Mouse (Mus musculus): Measurements from ENCODE around the gene Atox1.

Atox1 gene

DNA sequence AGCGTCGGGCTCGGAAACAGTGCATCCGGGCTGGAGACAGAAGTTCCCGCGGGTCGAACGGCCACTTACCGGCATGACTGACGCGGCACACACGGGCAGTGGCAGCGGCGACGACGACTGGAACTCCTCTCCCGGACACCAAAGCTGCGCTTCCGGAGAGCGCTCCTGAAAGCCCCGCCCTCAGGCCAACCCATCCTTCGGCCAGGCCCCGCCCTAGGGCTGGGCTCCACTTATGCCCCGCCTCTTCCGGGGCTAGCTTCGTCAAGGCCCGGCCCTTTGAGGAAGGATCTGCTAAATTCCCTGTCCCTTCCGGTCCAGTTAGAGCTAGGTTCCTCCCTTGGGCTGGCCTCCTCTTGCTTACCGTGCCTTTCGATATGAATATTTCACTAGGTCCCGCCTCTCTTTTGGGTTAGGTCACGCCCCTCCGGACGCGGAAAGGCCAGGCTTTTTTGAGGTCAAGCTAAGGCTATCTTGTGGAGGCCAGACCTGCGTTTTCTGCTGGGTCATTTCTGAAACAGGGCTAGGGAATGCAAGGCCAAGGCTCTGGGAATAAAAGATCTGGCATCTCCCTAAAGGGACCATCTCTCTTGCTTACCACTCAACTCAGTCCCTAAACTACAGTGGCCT lies at the start of gene Atox1:
Atox1 (minus strand) TSS at position 221 of the 627 bp plus-strand sequence.
- DNase-seq (ENCODE audit: low spot score in 2 of 2) = peak; percentile 83 to 96

DNA sequence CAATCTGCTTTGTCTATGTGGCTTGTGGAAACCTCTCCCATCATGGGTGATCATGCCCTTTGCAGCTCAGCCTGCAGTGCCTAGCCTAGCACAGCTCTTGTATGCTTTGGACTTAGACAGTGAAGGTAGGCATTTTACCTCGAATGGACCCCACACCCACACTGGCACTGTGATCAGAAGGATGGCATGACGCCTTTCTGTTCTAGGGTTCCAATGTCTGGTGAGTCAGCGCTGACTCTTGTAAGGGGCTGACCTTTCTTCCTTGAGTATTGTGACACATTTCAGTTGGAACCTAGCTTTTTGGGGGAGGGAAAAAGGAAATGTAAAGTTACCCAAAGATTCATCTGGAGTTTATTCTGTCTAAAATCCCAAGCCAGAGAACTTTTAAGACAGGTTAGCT lies 44.4 kb upstream of the Atox1 start:
- DNase-seq (ENCODE audit: low spot score in 2 of 2) = no peak

DNA sequence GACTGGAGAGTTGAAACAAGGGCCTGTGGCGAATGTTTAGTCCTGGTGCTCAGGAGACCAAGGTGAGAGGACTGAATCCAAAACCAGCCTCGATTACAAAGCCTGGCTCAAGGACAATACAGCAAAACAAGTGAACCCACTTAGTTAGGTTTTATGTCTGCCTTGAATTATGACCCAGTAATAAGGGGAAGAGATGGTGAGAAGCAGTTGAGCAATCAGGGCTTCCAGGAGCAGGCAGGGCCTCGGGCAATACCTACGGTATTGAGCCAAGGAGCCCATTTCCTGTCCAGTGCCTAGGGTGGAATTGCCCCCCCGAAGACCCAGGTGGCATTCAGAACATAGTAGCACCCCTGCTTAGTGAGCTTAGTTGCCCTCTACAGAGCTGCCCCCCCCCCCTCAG lies 41.8 kb upstream of the Atox1 start:
- no peak for DNase-seq (ENCODE audit: low spot score in 2 of 2)

GRCm38 (mm10) chr11:55501955-55502531 lies 41.0 kb upstream of the Atox1 start:
- no peak for DNase-seq (ENCODE audit: low spot score in 2 of 2)

- peak in 1 of 2 experiments; percentile 52 for DNase-seq (ENCODE audit: low spot score in 2 of 2)
Observed at GRCm38 (mm10) chr11:55497885-55498284, 36.8 kb upstream of the Atox1 start.

- no peak for DNase-seq (ENCODE audit: low spot score in 2 of 2)
Observed at GRCm38 (mm10) chr11:55496158-55496557, 35.1 kb upstream of the Atox1 start.

DNA sequence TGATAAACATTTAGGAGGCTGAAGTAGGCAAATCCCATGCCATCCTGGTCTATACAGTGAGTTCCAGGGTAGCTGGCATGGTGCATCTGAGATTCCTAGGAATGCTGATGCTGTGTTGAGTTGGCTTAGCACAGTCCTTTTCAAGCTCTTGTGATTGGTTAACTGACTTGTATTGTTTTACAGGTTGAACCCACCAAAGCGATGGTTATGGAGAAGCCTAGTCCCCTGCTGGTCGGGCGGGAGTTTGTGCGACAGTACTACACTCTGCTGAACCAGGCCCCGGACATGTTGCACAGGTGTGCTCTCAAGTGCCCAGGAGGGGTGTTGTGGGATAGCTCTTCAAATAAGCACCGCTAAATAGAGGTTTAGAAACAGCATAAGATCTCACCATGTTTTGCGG lies 24.4 kb upstream of the Atox1 start:
- DNase-seq (ENCODE audit: low spot score in 2 of 2) = no peak

GRCm38 (mm10) chr11:55473219-55473618 lies 12.2 kb upstream of the Atox1 start:
- no peak for DNase-seq (ENCODE audit: low spot score in 2 of 2)

DNA sequence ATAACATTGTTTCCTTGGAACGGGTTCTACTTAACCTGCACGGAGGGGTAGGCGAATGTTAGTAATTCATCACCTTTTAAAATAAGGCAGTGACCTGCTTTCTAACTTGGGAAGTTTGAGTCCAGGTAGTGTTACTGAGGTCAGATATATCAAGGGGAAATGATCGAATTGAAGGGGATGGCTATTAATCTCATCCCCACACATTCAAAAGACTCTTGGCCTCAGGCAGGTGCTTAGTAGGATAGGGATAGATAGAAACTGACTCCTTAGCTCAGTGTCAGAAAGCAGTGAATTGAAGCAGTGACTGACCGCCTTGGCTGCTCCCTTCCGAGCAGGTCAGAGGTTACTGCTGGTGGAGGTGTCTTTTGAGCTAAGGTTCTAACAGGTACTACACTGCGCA lies 10.4 kb upstream of the Atox1 start:
- no peak for DNase-seq (ENCODE audit: low spot score in 2 of 2)

DNA sequence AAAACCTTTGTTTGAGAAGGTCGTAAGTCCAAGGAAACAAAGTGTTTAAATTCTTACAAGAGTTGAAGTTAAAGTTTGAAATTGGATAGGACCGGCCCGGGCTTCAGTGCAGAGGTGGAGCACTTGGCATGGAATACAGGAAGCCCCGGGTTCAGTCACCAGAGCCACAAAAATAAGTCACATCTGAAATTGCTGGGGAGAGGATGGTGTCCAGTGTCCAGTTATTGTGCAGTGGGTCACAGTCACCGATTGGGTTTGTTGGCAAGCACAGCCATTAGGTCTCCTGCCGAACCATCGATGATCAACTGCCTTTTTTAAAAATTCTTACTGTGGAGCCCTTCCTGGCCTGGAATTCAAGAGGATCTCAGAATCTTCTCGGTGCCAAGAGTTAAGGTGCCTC lies 9.7 kb upstream of the Atox1 start:
- peak in 1 of 2 experiments; percentile 21 for DNase-seq (ENCODE audit: low spot score in 2 of 2)

DNA sequence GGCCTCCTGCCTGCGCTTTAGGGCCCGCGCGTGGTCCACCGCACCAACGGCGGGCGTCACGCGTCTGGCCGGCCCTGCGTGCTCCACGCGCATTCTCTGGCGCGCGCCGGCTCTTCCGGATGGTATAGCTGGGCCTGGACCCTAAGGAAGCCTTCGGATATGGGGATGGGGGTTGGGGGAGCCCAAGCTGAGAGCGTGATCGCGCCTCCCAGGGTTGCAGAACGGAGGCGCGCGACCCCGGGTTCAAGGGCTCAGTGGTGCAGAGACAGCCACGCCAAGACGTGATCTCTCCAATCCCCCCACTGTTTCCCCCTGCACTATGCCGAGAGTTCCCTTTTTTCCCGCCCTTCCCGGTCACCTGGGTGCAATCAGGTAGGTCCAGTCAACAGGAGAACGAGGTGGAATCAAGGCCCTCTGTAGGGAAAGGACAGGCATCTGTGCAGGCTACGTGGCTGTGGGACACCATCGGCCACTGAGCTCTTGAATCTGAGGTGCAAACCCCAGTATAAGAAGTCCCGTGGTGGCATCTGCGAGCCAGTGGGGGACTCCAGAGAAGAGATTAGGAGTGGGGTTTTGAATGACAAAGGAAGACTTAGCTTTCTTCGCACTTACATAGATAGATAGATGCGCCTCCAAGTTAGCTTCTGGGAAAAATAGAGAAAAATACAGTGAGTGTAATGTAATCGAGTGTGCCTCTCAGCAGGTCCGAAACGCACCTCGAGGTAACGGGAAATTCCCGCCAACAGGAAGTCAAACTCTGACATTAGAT lies 9.1 kb upstream of the Atox1 start:
- DNase-seq (ENCODE audit: low spot score in 2 of 2) = peak; percentile 44 to 51

DNA sequence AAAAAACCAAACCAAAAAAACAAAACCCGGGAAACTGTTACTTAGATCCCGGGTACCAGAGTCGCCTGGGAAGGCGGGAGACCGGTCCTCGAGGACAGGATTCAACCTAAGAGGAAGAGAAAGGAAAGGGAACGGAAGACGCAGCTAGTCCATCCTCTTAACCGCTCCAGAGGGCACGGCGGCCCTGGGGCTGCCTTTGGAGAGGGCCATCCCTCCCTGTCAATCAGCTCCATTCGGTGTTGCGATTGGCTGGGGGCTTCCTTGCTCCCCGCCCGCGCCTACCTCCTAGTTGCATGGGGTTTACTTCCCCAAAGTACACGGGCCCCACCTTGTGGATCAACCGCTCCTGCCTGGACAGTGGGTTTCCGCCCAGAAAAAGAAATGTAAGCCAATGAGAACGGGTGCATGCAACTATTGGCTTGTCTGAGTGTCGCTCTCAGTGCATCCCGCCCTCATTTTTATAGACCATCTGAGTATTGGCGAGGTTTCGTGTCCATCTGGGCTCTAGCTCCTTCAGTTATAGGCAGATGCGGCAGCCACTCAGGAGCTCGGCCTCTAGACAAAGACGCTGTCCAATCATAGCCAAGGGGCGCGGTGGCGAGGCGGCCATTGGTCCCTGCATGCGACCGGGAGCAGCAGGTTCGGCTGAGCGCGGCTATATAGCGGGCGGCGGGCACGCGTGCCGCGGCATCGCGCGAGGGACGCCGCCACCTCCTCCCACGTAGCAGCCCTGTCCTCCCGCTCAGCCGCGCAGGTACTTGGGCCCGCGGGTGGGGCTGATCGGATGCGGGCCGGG lies 8.2 kb upstream of the Atox1 start, which contains the start of gene G3bp1:
G3bp1 (plus strand) TSS at position 638 of the 796 bp plus-strand sequence.
- peak; percentile 96 to 98 for DNase-seq (ENCODE audit: low spot score in 2 of 2)

DNA sequence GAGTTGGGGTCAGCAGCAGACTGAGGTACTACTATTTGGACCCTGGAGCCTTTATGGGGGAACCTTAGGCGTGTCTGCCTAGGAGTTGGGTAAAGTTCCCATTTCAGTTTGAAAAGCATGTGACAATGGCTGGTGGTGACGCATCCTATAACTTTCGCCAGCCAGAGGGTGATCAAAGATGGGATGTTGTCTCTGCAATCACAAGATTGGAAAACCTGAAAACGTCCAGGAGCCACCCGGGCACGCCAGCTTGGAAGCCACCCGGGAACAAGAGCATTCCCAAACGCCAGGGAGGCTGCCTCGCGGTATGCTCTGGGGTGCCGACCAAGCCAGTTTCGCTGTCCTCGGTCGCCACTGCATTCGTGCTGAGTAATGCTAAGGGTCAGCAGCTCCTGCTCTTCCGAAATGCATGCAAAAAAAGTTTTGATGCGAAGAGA lies 7.6 kb upstream of the Atox1 start:
- peak in 1 of 2 experiments; percentile 64 for DNase-seq (ENCODE audit: low spot score in 2 of 2)

GRCm38 (mm10) chr11:55468012-55468411 lies 7.0 kb upstream of the Atox1 start:
- peak in 1 of 2 experiments; percentile 14 for DNase-seq (ENCODE audit: low spot score in 2 of 2)

GRCm38 (mm10) chr11:55465177-55465576 lies 4.1 kb upstream of the Atox1 start:
- DNase-seq (ENCODE audit: low spot score in 2 of 2) = no peak

- no peak for DNase-seq (ENCODE audit: low spot score in 2 of 2)
Observed at GRCm38 (mm10) chr11:55464707-55465106, 3.7 kb upstream of the Atox1 start.

DNA sequence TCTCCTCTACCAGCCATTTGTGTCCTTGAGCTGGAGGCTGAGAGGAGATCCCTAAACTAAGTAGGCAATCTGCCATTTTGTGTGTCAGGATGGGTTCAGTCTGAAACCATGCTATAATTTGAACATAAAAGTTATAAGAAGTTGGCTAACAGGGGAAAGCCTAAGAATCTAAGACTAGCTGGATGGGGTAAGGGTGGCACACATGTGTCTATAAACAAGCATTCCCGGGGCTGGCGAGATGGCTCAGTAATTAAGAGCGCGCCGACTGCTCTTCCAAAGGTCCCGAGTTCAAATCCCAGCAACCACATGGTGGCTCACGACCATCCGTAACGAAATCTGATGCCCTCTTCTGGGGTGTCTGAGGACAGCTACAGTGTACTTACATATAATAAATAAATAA lies 1.1 kb upstream of the Atox1 start:
- no peak for DNase-seq (ENCODE audit: low spot score in 2 of 2)

GRCm38 (mm10) chr11:55460559-55461018 lies 450 bp downstream of the Atox1 start:
- peak in 1 of 2 experiments; percentile 56 for DNase-seq (ENCODE audit: low spot score in 2 of 2)

DNA sequence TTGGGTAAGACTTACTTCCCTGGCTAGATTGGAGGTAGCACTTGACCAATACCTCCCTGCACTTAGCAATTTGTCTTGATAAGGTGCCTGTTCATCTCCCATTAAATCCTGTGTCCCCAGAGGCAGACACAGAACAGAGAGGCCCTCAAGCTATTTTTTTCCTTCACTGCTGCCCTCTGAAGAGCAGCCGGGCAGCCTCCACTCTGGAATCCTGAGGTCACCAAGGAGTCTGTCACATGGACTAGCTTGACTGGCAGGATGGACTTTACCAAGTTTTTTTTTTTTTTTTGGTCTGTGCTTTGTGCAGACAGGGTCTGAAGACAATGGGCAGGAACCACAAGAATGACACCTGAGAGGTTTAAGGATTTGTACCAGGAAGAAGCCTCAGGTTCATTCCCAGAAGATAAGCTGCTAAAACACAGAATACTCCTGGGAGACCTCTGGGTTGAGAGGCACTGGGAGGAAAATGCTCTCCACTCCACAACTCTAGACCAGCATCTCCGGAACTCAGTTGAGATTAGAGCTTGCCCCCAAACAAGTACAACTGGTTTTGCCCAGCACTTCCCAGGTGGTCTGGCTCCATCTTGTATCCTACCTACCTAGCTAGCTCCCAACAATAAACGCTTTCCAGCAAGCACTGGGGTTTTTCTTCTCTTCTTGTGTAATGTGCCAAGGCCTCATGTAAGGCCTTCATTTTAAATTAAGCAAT lies 1.0 kb downstream of the Atox1 start:
- no peak for DNase-seq (ENCODE audit: low spot score in 2 of 2)

DNA sequence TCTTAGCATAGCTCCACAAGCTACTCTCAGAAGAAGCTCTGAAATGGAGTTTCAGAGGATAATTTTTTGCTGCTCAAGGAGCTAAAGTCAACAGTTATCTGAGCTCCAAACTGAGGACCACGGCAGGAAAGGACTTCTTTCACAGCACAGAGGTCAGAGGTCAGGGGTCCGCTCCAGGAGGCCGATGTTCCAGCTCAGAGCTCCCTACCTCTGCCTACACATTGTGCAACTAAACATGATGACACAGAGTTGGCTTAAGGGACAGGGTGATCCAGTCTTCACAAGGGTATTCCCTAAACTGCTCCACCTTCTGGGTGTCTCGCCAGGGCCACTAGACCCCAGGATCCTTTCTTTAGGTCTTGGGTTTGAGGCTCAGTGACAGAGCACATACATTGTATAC lies 2.5 kb downstream of the Atox1 start:
- DNase-seq (ENCODE audit: low spot score in 2 of 2) = no peak

DNA sequence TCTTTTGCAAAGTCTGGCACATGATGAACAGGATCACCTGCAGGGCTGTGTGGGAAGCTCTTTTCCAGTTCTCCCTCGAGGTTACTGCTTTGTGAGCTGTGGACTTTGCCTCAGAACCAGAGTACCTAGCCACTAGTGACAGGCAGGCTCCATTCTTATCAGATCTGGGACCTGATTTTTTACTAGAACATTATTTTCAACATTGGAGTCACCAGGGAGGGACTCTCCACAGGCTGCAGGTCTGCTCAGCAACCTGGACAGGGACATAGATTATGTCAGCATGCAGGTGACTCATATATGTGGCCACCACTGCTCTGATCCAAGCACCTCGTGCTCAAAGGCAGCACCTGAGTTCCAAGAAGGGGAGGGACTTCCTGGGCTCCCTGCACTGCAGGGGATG lies 5.9 kb downstream of the Atox1 start:
- no peak for DNase-seq (ENCODE audit: low spot score in 2 of 2)

Data from spleen, postnatal 10 days (tissue).